Mouse (Mus musculus) gastrocnemius, adult 2 months (tissue): ENCODE data around the gene Phlpp1. TPM values are rescaled to one million over a fixed set of nuclear protein-coding genes. Genes with fewer than 3 reads are reported as not detected.

Experiments used
- DNase-seq: peaks from one replicate; pipeline ENCODE4 v3.0.0; 2022
- H3K27ac ChIP-seq: fragments of 200-600 bp; 2 replicates; pipeline ENCODE4 v1.8.1; 2022; ENCODE audit warnings: mild to moderate bottlenecking
- H3K4me3 ChIP-seq: fragments of 200-600 bp; 2 replicates; pipeline ENCODE4 v1.8.1; 2022; ENCODE audit warnings: mild to moderate bottlenecking, moderate library complexity
- CTCF ChIP-seq: fragments of 200-600 bp; IDR thresholded peaks from 2 replicates; pipeline ENCODE4 v1.8.1; 2022; ENCODE audit warnings: antibody characterized with exemption, mild to moderate bottlenecking, moderate library complexity
- intact Hi-C: fragments of 180-260 bp; cut with DNase I; formaldehyde crosslinking; loops from one replicate; pipeline ENCODE4 v1.15.1; 2025
- total RNA-seq, 2 experiments: library from RNA; stranded (reverse); gene quantifications; 2 replicates each; pipeline ENCODE4 v1.2.3; 2021

Phlpp1 gene
- total RNA-seq, 2 experiments from 2014 or later = 8.1 to 9.0 TPM

GRCm38 (mm10) chr1:106151846-106152245 is 19.7 kb upstream of the Phlpp1 start:
- Histone ChIP-seq H3K4me3 (no peak overlapping the region), H3K27ac (no peak overlapping the region)
- DNase-seq = peak; percentile 30
- intact Hi-C loops = no loop called here
- peak; percentile 57 for TF ChIP-seq CTCF

GRCm38 (mm10) chr1:106152742-106153141 is 18.8 kb upstream of the Phlpp1 start:
- no peak for TF ChIP-seq CTCF

GRCm38 (mm10) chr1:106154590-106154989 is 17.0 kb upstream of the Phlpp1 start:
- TF ChIP-seq CTCF = no peak
- no peak overlapping the region for H3K27ac ChIP-seq
- H3K4me3 ChIP-seq = no peak overlapping the region
- intact Hi-C loops = no loop called here
- DNase-seq = no peak

More at GRCm38 (mm10) chr1:106152742-106153141, 18.8 kb upstream of the Phlpp1 start:
- Histone ChIP-seq H3K27ac (no peak overlapping the region), H3K4me3 (no peak overlapping the region)
- intact Hi-C loops = no loop called here
- no peak for DNase-seq

- intact Hi-C loops = no loop called here
- no peak for TF ChIP-seq CTCF
- no peak for DNase-seq
- Histone ChIP-seq H3K27ac (no peak overlapping the region), H3K4me3 (no peak overlapping the region)
These were observed 16.4 kb upstream of the Phlpp1 start for GRCm38 (mm10) chr1:106155087-106155567.

GRCm38 (mm10) chr1:106155702-106156101 is 15.8 kb upstream of the Phlpp1 start:
- no peak for TF ChIP-seq CTCF
- DNase-seq = no peak
- intact Hi-C loops = no loop called here

GRCm38 (mm10) chr1:106157961-106158515 is 13.5 kb upstream of the Phlpp1 start:
- peak overlapping the region; percentile 12; the same call in 1 of the 2 replicates for H3K27ac ChIP-seq
- intact Hi-C loops = no loop called here
- H3K4me3 ChIP-seq = no peak overlapping the region
- TF ChIP-seq CTCF = no peak
- peak; percentile 39 for DNase-seq

More at GRCm38 (mm10) chr1:106155702-106156101, 15.8 kb upstream of the Phlpp1 start:
- Histone ChIP-seq H3K27ac (no peak overlapping the region), H3K4me3 (no peak overlapping the region)

- intact Hi-C loops = no loop called here
- Histone ChIP-seq H3K27ac (no peak overlapping the region), H3K4me3 (no peak overlapping the region)
- TF ChIP-seq CTCF = no peak
- DNase-seq = no peak
These were observed 11.9 kb upstream of the Phlpp1 start for GRCm38 (mm10) chr1:106159667-106160066.

- no peak for DNase-seq
- TF ChIP-seq CTCF = no peak
- Histone ChIP-seq H3K4me3 (no peak overlapping the region), H3K27ac (no peak overlapping the region)
- intact Hi-C loops = no loop called here
These were observed 10.6 kb upstream of the Phlpp1 start for GRCm38 (mm10) chr1:106160916-106161315.

- DNase-seq = no peak
- no peak for TF ChIP-seq CTCF
- intact Hi-C loops = no loop called here
- H3K27ac ChIP-seq = no peak overlapping the region
- H3K4me3 ChIP-seq = no peak overlapping the region
These were observed 9.0 kb upstream of the Phlpp1 start for GRCm38 (mm10) chr1:106162581-106162980.

- intact Hi-C loops = no loop called here
- no peak for DNase-seq
- H3K27ac ChIP-seq = no peak overlapping the region
- TF ChIP-seq CTCF = no peak
- H3K4me3 ChIP-seq = no peak overlapping the region
These were observed 8.2 kb upstream of the Phlpp1 start for GRCm38 (mm10) chr1:106163401-106163800.

- no peak for TF ChIP-seq CTCF
- H3K27ac ChIP-seq = no peak overlapping the region
- no peak for DNase-seq
- intact Hi-C loops = no loop called here
- no peak overlapping the region for H3K4me3 ChIP-seq
These were observed 7.4 kb upstream of the Phlpp1 start for GRCm38 (mm10) chr1:106164111-106164510.

GRCm38 (mm10) chr1:106168001-106168400 is 3.6 kb upstream of the Phlpp1 start:
- intact Hi-C loops = no loop called here
- no peak for TF ChIP-seq CTCF
- H3K27ac ChIP-seq = no peak overlapping the region
- DNase-seq = no peak
- H3K4me3 ChIP-seq = no peak overlapping the region

- DNase-seq = no peak
- TF ChIP-seq CTCF = no peak
- intact Hi-C loops = no loop called here
These were observed 2.8 kb upstream of the Phlpp1 start for GRCm38 (mm10) chr1:106168801-106169200.

GRCm38 (mm10) chr1:106169741-106170265 is 1.7 kb upstream of the Phlpp1 start:
- DNase-seq = no peak
- H3K4me3 ChIP-seq = no peak overlapping the region
- intact Hi-C loops = loop anchor here (2.0 to 5.0 kb wide), 4 partner anchors 97 to 225 kb away; partner anchors contain the start of gene Zcchc2
- H3K27ac ChIP-seq = no peak overlapping the region
- TF ChIP-seq CTCF = no peak

More at GRCm38 (mm10) chr1:106168801-106169200, 2.8 kb upstream of the Phlpp1 start:
- no peak overlapping the region for H3K4me3 ChIP-seq
- no peak overlapping the region for H3K27ac ChIP-seq
